Mouse (Mus musculus): ENCODE measurements around the gene Ttc16. TPM values are rescaled to one million over a fixed set of nuclear protein-coding genes. Genes with fewer than 3 reads are reported as not detected.

Gene Ttc16
- polyA plus RNA-seq (2012; ENCODE audit: low replicate concordance), result 0.10 and 0.16 TPM in 2 replicates

GRCm38 (mm10) chr2:32775359-32776074 lies at the start of gene Ttc16, which contains the start of gene Ptrh1:
Ttc16 (minus strand) TSS chr2:32775633.
Ptrh1 (plus strand) TSS chr2:32775786.

DNA sequence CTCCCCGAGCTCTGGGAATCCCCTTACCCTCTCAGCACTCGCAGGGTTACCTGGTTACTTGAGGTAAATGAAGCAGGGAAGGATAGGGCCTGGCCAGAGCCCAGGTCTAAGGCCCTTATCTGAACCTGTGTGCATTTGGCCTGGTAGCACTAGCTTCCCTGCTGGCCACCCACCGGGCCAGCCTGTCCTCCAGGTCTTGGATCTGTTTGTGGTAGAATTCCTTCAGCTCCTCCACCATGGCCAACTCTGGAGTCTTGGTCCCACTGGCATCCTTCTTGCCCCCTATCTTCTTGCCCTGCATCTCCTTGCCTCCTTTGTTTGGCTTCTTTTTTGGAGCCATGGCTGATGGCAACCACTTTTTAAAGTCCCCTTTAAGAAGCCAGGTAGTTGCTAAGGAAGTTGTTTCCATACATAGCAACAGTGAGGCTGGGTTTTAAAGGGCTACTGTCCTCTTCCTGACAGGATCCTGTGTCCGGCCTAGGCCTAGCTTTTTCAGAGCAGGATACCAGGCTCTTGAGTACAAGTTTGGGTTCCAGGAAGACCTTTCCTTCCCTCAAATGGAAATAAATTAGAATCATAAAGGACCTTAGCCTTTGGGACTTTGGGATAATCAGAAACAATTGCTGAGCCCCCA lies 8.7 kb upstream of the Ttc16 start, which contains the start of gene Cfap157:
Gene Cfap157, minus strand, starts transcription at position 381 of the 634 bp plus-strand sequence.

DNA sequence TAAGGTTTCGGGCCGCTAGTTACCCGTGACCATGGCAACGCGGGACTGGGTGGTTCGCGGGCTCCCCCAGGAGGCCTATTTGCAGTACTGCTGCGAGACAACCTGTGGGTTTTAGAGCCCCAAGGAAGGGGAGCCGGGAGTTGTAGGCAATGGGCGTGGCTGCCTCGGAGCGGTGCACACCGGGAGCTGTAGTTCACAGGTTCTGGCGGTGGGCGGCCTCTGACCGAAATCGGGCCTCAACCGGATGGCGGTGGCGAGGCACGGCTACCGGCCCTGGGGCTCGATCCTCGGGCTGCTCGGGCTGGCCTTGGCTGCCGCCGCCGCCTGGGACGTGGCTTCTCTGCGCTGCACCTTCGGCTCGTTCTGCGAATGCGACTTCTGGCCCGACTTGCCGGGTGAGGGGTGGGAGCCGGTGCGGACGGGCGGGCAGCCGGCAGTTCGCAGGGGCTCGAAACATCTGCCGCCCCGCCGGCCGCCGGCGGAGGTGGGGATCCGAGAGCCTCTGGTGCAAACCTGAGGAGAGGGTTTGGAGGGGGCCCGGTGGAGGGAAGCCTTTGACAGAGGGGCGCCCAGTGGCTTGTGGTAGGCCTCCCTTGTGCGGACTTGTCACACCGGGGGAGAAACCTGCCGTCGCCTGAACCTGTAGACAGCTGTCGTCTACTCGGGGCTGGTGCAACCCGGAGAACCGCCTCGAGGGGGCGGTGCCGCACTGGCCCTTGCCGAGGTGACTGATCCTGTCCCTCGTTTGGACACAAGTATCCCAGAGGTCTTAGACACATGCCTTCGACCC lies 18.2 kb downstream of the Ttc16 start, which contains the start of gene Tor2a:
Gene Tor2a, plus strand, starts transcription at position 179 of the 790 bp plus-strand sequence.

DNA sequence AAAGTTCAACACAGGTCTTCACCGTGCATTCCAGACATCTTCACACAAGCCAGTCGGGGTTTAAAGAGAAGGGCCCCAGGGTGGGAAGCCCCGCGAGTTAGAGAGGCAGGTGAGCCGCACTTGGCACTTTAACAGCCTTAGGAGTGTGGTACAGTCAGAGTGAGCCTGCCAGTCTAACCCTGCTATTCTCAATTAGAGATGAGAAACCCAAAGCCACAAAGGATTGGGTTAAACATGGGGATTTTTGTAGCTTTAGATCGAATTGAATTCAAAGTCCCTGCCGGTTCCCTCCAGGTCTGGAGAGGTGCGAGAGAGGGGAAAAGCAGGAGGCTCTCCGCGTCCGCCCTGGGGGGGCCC lies 34.5 kb downstream of the Ttc16 start, which contains the start of gene 6330409D20Rik:
Gene 6330409D20Rik, minus strand, starts transcription at position 101 of the 357 bp plus-strand sequence.

GRCm38 (mm10) chr2:32720681-32721229 lies 54.7 kb downstream of the Ttc16 start, which contains the start of gene Sh2d3c:
Sh2d3c (plus strand) TSS chr2:32721055.

DNA sequence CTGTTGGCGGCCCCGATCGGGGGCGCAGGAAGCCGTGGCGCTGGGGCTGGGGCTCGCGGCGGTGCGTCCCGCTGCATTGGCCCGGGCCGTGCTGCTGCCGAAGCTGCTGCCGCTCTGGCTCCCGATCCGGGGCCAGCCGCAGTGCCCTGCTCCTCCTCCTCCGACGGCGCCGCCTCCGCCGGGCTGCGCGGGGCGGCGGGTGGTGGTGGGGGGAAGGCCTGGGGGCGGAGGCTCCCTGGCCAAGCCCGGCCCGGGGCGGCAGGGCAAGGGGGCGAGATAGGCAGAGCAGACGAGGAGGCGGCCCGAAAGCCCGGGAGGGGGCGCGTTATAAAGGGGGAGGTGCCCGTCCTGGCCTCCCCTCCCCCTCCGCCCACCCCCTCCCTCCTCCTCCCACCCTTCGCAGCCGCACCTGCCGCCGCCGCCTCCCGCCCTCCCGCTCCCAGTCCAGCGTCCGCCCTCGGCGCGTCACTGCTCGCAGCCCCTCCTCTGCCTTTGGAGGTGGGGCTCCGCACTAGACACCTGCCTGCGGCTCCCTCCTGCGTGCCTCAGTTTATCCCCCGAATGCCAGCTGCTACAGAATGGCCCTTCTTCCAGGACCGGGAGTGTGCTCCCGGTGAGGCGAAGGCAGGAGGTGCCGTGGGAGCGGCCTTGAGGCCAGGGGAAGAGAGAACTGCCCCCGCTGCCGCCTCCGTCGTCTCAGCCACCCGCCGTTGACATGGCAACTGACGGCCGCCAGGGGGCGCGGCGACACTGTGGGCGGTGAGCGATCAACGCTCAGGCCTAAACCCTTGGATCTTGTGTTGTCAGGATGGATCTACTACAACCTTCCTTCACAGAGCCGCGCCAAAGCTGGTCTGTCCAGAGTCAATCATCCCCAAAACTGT lies 62.3 kb downstream of the Ttc16 start, which contains the start of gene Cdk9:
Gene Cdk9, minus strand, starts transcription at position 143 of the 884 bp plus-strand sequence.

Other genes starting within 250 kb of the Ttc16 start
- 23.3 and 36.8 TPM in 2 replicates for gene Fam102a, start 240.3 kb downstream of the Ttc16 start, polyA plus RNA-seq (2012; ENCODE audit: low replicate concordance)
- gene Dpm2, start 204.8 kb downstream of the Ttc16 start, polyA plus RNA-seq (2012; ENCODE audit: low replicate concordance), result 5.0 and 7.4 TPM in 2 replicates
- 0.31 and 1.0 TPM in 2 replicates for gene Pip5kl1, start 200.8 kb downstream of the Ttc16 start, polyA plus RNA-seq (2012; ENCODE audit: low replicate concordance)
- not detected in 2 replicates for gene 9430097D07Rik, start 199.9 kb downstream of the Ttc16 start, polyA plus RNA-seq (2012; ENCODE audit: low replicate concordance)
- gene St6galnac4, start 188.5 kb downstream of the Ttc16 start, polyA plus RNA-seq (2012; ENCODE audit: low replicate concordance), result 41.1 and 44.9 TPM in 2 replicates
- 39.1 and 52.2 TPM in 2 replicates for gene St6galnac6, start 175.9 kb downstream of the Ttc16 start, polyA plus RNA-seq (2012; ENCODE audit: low replicate concordance)
- gene Ak1, start 153.9 kb downstream of the Ttc16 start, polyA plus RNA-seq (2012; ENCODE audit: low replicate concordance), result 1.6 and 2.2 TPM in 2 replicates
- gene Eng, start 129.0 kb downstream of the Ttc16 start, polyA plus RNA-seq (2012; ENCODE audit: low replicate concordance), result 89.9 and 110 TPM in 2 replicates
- gene Fpgs, start 71.5 kb downstream of the Ttc16 start, polyA plus RNA-seq (2012; ENCODE audit: low replicate concordance), result 258 and 389 TPM in 2 replicates
- gene Cdk9, start 62.6 kb downstream of the Ttc16 start, polyA plus RNA-seq (2012; ENCODE audit: low replicate concordance), result 38.8 and 118 TPM in 2 replicates
- gene Sh2d3c, start 54.6 kb downstream of the Ttc16 start, polyA plus RNA-seq (2012; ENCODE audit: low replicate concordance), result 29.1 and 30.6 TPM in 2 replicates
- gene 6330409D20Rik, start 34.6 kb downstream of the Ttc16 start, polyA plus RNA-seq (2012; ENCODE audit: low replicate concordance), result not detected in 2 replicates
- gene Tor2a, start 18.4 kb downstream of the Ttc16 start, polyA plus RNA-seq (2012; ENCODE audit: low replicate concordance), result 43.2 and 120 TPM in 2 replicates
- gene Ptrh1, start 153 bp upstream of the Ttc16 start, polyA plus RNA-seq (2012; ENCODE audit: low replicate concordance), result 6.5 and 19.0 TPM in 2 replicates
- not detected in 2 replicates for gene Cfap157, start 8.8 kb upstream of the Ttc16 start, polyA plus RNA-seq (2012; ENCODE audit: low replicate concordance)
- 3.1 and 6.5 TPM in 2 replicates for gene Stxbp1, start 71.6 kb upstream of the Ttc16 start, polyA plus RNA-seq (2012; ENCODE audit: low replicate concordance)
- gene Fam129b, start 100.5 kb upstream of the Ttc16 start, polyA plus RNA-seq (2012; ENCODE audit: low replicate concordance), result 10.7 and 18.4 TPM in 2 replicates
- gene Rpl12, start 185.9 kb upstream of the Ttc16 start, polyA plus RNA-seq (2012; ENCODE audit: low replicate concordance), result 749 and 1,306 TPM in 2 replicates
- 8.3 and 8.9 TPM in 2 replicates for gene Lrsam1, start 186.0 kb upstream of the Ttc16 start, polyA plus RNA-seq (2012; ENCODE audit: low replicate concordance)
- 169 and 366 TPM in 2 replicates for gene Slc2a8, start 206.4 kb upstream of the Ttc16 start, polyA plus RNA-seq (2012; ENCODE audit: low replicate concordance)

Measured in leukemia stem cell, adult 10-12 weeks (primary cell).